Mouse (Mus musculus): Measurements from ENCODE around the gene Ncam1. TPM values are rescaled to one million over a fixed set of nuclear protein-coding genes. Genes with fewer than 3 reads are reported as not detected.

The Ncam1 gene
- total RNA-seq, 2 experiments from 2014 or later: 11.2 to 17.6 TPM

DNA sequence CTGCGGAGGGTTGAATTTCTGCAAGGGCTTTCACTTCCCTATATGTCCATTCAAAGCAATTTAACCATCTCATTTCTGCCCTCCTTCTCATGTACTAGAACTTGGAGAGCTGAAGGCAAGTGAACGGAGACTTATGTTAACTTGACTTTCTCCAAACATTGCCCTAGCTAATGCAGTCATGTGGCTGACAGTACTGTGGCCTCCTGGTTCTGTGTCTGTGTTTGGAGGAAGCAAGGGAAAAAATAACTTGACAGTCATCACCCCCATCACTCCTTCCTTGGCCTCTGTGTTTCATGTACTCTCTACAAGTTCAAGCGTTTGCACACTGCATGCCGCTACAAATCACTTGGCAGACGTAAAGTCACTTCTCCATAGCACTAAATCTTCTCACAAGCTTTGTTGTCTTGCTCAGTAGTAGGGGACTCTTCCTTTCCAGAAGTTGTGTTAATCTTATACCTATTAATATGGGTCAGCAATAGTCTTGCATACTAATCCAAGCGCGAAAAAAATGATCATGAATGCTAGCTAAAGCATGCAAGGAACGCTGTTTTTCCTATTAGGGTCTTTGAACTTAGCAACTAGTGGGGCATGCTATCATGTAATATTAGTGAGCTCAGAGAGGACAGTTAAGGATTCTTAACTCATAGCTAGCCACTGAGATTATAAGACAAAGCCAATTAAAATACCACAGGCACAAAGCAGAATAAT is 115.0 kb downstream of the Ncam1 start:
- DNase-seq: no peak
- intact Hi-C loops (cut with DNase I): no loop called here

DNA sequence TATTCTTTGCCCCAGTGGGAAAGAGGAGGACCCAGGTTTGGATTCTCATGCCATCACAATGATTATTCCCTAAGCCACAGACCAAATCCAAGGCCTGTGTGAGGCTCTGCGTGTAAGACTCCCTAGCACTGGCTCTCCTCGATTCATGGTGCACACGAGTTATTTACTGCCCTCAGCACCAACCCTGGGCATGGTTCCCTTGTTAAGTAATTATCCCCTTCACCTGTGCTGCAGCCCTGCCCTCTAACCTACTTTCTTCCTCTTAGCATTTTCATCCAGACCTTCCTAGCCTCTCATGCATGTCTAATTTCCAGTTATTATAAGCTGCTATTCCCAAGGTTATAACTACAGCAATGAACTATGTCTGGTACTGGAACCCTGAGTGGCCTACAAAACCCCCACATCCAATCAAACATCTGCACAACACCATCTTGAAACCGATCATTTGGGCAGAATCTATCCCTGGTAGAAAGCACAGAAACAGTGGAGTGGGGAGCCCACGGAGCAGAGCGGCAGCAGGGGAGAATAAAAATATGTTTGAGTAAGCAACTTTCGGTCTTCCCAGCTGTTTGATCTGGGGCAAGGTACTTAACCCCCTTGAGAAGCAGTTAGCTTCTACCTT is 116.8 kb downstream of the Ncam1 start:
- intact Hi-C loops (cut with DNase I): loop anchor here (2.0 kb wide), 1 partner anchor 69 kb away; no protein-coding TSS in a partner anchor
- no peak for DNase-seq

DNA sequence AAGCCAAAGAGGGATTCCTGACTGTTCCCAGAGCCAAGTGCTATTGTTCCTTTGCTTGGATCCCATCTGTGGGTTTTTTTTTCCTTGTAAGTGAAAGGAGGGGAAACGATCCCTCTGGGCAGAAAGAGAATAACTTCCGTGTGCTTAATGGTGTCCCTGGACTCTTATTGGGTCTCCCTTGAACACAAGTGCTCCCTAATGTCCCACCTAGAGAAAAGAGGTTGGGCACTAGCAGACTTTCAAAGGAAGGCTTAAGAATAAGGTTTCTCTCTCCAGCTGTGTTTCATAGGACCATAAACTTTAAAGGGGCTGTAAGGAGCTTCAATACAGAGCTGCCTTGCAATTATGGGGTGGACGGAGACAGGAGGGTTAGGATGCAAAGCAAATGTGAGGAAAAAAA is 119.5 kb downstream of the Ncam1 start:
- intact Hi-C loops (cut with DNase I): no loop called here
- no peak for DNase-seq

DNA sequence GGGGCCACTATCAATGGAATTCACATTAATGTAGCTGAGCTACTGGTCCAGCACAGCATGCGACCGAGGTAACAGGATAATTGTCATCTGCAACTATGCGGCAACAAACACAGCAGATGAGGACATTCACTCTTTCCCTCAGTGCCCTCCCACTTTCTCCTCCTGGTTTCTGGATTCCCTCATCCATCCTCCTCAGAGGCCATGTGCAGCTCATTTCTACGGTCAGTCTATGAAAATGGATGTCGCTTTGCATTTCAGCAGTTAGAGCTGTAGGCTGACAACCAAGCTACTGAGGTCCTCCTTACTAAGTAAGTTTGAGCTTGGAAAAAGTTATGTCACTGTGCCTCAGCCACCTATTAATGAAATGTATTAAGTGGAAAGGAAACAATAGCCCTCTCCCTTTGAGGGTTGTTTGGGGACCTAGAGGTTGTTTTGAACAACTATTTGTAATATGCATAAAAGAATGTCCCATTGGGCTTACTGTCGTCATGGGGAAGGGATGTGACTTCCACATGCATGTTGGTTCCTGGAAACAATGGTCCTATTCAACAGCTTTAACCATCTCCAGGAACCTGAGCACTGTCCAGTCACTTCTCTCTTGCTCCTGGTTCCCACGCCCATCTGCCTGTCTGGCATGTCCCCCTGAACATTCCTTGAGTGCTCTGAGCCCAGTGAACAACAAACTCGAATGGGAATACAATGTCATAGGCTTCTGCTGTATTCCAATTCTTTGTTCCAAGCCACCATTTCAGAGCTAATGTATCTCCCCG is 122.8 kb downstream of the Ncam1 start:
- DNase-seq: no peak
- intact Hi-C loops (cut with DNase I): no loop called here

DNA sequence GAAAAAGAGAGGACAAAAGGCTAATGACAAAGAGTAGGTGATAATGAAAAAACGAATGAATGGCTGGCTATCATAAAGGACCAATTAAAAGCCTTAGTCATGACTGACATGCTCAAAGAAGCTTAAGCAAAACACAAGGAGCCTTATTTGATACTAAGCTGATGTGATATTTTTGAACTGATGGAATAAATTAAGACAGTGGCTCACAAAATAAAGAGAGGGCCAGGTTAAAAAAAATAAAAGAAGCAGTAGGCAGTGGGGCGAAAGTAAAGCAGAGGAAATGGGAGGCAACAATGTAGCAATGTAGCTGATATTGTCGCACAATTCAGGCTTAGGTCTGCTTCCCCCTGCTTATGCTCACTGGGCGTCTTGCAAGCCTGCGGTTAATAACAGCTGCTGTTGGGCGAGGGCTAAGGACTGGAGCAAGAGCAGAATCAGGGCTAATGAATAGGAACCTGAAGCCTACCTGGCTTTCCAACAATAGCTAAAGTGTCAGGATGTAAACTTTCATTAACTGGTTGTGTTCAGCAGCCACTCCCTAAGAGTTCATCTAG is 126.0 kb downstream of the Ncam1 start:
- DNase-seq: no peak
- intact Hi-C loops (cut with DNase I): no loop called here

DNA sequence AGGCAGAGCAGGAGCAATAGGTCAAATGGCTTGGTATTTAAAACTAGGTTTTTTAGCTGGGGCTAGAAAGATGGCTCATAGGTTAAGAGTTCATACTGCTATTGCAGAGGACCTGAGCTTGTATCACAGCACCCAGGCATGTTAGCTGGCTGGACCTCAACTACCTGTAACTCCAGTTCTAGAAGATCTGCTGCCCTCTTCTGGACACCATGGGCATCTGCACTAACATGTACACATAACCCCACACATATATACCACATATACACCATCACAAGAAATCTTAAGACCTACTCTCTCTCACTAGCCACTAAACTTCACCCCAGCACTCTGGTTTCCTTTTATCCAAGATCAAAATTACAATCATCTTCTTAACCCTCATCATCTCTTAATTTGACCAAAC is 131.7 kb downstream of the Ncam1 start:
- no peak for DNase-seq
- intact Hi-C loops (cut with DNase I): no loop called here

DNA sequence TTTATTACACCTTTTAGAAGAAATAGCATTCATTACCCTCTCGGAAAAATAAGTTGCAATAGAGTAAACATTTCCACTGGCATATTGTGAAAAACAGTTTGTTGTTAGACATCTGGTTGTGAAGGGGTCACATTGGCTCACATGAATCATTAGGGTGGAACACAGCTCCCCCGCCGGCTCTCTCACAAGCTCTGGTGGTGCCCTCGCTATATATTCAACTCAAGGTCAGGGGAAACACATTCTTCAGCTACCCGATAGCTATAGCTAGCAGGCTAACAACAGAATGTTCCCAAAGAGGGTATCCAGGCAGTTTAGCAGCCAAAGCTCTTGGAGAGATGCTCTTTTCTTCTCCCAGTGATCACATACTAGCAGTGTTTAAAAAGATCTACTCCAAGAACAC is 133.4 kb downstream of the Ncam1 start:
- intact Hi-C loops (cut with DNase I): no loop called here

DNA sequence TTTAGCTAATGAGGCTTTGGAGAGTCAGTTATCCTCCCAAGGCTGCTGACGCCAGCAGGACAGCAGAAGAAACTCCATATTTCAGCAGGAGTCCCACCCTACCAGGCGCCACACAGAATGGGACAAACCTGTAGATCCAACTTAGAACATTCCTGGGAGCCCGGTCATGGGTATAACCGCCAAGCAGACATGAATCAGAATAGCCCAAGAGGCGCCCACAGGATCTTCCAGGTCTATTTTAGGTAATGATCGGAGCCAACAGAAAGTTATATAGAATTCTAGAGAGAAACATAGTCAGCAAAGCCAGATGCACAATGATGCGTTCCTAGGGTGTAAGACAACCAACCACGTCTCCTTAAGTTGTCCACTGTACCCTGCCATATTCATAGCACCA is 134.8 kb downstream of the Ncam1 start:
- no peak for DNase-seq
- intact Hi-C loops (cut with DNase I): no loop called here

More for the DNA sequence above, 133.4 kb downstream of the Ncam1 start:
- no peak for DNase-seq

DNA sequence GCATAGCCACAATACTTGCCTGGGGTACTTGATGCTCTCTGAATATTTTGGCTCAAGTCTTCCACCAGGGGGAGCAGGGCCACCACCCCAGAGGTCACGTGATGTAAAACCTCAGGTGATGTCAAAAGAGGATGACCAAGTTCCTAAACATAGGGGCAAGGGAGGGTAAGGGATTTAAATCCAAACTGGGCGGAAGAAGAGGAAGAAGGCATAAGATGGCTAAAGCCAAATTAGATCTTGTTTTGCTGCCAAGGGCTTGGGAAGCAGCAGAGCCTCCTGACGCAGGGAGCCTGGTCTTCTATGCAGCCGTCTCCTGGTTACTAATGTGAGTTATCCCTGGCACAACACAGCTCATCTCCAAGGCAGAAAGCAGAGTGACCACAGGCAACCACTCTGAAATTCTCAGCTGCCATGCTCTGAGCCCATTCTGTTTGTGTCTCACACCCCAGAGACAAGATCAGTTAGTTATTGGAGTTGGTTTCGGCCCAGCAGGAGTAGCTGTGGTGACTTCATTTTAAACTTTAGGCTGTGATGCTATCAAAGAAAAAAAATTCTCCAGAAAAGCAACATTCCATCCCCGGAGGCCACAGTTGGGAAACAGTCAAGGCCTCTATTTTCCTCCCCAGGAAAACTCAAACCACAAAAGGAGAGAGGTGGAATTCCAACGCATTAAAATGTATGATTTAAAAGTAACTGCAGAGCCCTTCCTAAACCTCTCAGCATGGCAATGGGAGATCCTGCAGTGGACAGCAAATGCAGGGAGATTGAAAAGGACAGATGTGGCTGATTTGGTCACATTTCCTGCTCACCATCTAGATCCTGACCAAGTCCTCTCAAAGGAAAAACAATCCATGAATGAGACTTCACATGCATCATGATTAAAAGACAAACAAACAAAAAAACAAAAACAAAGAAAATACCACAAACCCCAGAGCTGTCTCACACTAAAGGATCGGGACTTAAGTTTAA is 135.5 kb downstream of the Ncam1 start:
- intact Hi-C loops (cut with DNase I): no loop called here
- DNase-seq: peak in 1 of 2 experiments; percentile 3

DNA sequence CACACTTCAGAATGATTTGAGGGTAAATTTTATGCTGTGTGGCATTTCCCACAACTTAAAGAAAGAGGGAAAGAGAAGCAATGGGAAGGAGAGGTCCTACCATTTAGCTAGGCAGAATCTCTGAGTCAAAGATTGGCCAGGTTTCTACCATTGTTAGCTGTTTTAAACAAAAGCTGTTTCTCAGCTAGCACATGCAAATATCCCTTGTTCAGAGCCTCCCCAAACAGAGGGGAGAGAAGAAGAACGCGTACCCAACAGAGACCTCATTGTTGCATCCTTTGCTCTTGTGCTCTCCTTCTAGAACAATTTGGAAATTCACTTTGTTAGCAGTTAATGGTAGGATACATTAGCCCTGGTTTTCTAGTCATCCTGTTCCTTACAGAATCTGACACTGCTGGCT is 137.2 kb downstream of the Ncam1 start:
- no peak for DNase-seq
- intact Hi-C loops (cut with DNase I): no loop called here

DNA sequence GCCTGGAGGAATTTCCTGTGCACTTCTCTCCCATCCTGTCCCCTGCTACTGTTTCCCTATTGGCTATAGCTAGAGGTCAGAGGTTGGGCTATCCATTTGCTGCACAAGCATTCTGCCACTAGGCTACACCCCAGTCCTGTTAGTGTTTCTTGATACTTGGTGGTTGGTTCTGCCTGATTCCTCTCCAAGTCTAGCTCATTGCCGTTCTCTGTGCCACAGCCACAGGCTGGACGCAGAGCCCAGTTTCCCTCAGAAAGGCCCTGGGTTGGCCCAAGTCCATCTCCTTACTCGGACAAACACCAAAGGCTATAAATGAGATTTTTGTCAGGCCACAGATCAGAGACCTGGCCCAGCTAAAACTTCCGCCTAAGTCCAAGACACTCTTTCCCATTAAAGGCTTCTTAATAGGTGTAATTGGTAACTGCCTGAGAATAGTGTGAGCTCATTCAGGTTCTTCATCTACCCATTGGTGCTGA is 140.3 kb downstream of the Ncam1 start:
- intact Hi-C loops (cut with DNase I): no loop called here
- DNase-seq: peak in 1 of 2 experiments; percentile 5

DNA sequence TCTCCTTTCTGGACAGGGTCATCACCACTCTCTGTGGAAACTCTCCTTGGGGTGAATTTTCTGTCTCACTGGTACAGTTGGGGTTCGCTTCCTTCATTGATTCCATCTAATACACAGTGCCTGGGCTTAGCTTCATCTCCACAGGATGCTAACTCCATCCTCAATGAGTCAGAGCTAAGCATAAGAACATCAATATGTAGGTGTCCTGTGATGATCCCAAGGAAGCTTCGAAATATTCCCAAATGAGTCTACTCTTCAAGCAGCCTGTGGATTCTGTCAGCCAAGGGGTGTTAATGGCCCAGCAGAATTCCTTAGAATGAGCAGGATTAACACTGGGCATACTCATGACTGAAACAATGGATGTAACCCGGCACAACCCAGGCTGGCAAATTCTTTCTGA is 144.3 kb downstream of the Ncam1 start:
- intact Hi-C loops (cut with DNase I): no loop called here
- no peak for DNase-seq

DNA sequence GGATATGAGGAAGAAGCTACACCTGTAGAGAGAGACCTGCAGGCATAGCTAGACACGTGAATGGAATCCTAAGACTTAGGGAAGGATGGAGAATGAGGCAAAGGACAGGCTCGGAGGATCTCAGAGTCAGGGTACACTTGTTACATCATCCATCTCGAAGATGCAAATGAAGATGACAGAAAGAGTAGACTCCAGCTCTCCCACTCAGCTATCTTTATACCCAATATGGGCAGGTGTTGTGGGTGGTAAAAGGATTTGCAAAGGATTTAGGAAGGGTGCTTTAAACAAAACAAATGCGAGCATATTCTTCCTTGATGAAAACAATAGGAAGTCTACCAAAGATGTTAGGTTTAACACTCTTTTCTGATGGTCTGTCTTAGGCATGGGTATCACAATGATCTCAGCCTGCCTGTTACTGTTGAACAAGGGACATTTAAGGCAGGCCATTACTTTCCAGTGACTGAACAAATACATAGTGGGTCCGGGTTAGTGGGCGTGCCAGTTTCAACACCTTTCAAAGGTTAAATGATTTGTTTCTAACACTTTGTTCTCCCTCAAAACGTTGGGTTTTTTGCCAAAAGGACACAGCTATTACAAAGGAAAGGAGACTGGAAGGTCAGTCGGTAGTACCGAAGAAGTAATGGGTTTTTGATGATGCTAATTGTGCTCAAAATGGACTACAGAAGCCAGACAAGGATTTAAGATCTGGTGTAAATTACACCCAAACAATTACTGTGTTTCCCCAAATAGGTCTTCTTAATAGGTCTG is 145.1 kb downstream of the Ncam1 start:
- no peak for DNase-seq
- intact Hi-C loops (cut with DNase I): no loop called here

DNA sequence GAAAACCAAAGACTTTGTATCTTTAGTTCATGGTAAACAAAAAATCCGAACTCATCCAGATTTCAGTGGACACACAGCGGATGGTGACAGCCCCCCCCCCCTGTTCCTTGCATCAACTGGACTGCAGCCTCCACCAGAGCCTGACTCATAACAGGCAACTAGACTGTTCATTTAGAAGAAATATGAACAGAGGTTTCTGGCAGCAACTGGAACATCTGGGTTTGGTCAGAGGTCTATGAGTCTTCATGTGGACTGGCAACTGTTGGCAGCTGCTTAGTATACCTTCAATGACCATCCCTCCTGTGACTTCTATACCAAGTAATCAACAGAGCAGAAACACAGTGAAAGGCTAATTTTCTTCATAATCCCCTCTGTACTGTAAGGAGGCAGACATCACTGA is 154.4 kb downstream of the Ncam1 start:
- intact Hi-C loops (cut with DNase I): no loop called here

DNA sequence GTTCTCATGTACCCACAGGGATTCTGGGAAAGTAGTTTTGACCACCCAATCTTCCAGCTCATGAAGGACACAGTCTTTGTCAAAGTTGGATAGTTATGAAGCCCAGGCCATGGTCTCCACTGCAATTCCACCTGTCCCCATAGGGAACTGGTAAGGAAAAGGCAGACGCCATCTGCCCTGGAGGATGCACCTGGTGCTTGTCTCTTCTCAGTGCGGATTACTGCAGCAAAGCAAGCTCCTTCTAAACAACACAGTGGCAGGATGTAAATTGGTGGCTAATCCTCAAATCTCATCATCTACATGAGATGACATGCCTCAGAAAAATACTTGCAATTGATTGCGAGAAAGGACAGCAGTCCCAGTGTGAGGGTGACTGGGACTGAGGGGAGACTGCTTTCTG is 158.0 kb downstream of the Ncam1 start:
- no peak for DNase-seq

More for the DNA sequence above, 154.4 kb downstream of the Ncam1 start:
- DNase-seq: no peak

DNA sequence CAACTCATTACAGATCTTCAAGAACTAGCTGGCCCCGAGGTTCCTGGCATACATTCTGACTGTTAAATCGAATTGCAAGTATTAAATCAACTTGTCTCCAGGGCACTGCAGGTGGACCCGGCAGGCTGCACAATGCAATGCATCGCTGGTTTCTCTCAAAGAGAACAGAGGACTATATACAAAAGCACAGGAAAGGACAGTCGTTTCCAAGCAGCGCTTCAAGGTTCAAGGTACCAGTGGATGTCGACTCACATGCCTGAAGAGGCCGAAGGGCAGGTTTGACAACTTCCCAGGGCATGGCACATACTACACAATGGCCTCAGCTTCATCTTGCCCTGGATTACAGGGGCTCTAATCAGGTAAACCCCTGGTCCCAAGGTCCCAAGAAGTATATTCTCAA is 158.6 kb downstream of the Ncam1 start:
- no peak for DNase-seq
- intact Hi-C loops (cut with DNase I): no loop called here

More for the DNA sequence above, 158.0 kb downstream of the Ncam1 start:
- intact Hi-C loops (cut with DNase I): no loop called here

DNA sequence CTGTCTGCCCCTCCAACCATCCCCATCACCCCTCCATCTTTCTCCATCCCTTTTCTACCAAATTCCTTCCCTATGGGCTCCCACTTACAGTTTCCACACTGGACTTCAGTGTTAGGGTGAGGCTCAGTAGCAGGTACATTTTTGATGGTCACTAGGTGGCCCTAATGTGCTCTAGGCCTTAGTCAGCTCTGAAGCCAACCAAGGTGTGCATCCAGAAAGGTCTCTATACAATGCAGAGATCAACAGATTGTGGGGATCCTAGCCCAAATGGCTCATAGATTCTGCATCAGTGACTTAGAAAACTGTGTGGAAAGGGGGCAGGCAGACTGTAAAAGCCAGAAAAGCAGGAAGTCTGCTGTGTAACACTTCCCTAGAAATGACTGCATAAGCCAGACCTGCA is 160.8 kb downstream of the Ncam1 start:
- no peak for DNase-seq
- intact Hi-C loops (cut with DNase I): no loop called here

DNA sequence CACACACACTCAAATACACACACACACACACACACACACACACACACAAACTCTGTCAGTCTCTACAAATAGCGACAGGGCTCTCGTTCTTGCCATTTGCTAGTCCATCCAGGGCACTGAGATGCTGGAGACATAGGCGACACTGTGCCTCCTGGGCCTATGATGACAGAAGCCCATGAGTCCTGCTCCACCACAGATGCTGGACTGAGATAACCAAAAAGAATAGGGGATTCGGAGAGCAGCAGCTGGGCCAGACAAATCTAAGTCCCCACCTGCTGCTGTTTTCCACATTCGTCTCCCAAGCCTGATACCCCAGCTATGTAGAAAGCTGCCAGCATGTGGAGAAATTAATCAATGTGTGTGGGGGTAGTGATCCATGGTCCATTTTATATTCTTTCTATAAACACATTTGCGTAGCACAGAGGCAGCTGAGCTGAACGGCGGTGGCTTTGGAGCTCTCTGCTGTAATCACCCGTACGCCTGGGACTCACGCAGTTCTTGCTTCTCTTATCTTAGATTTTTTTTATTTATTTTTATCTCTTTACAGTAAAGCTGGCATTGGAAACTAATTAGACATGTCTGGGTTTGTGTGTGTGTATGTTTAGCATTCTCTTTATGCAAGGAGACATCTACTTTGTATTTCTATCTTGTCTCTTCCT is 162.9 kb downstream of the Ncam1 start:
- intact Hi-C loops (cut with DNase I): no loop called here

DNA sequence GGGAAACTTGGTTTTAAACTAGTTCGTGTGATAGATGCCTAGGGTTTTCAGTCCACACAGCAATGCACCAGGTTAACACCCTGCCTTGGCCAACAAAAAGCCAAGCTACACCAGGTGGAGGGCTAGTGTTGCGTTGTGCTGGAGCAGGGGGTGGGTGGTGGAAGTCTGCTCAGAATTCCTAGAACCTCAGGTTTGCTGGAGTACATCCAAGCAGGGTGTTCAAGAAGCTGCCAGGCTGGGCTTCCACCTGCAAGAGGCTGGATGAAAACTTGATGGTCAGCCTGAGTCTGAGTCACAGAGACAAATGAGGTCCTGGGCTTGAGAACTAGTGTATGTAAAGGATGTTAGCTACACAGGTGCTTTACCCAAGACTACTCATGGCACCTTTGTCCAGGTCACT is 166.1 kb downstream of the Ncam1 start:
- intact Hi-C loops (cut with DNase I): no loop called here
- DNase-seq: no peak

More for the DNA sequence above, 162.9 kb downstream of the Ncam1 start:
- DNase-seq: no peak
